Mouse (Mus musculus) monocyte, adult 2 months (primary cell): Measurements from ENCODE around the gene Ush2a.

ENCODE experiments used
- DNase-seq, 2 experiments: peaks; one replicate each; pipeline ENCODE4 v3.0.0; 2022; ENCODE audit warnings: low spot score in 2 of 2, low read depth in 1 of 2

Ush2a gene

GRCm38 (mm10) chr1:188760515-188760914, 498.7 kb downstream of the Ush2a start:
- DNase-seq, result no peak

- no peak for DNase-seq
These were observed 500.6 kb downstream of the Ush2a start for GRCm38 (mm10) chr1:188762463-188762862.

GRCm38 (mm10) chr1:188763761-188764160, 501.9 kb downstream of the Ush2a start:
- DNase-seq, result no peak

- no peak for DNase-seq
These were observed 509.0 kb downstream of the Ush2a start for GRCm38 (mm10) chr1:188770828-188771227.

GRCm38 (mm10) chr1:188772516-188773229, 510.9 kb downstream of the Ush2a start:
- DNase-seq, result no peak

- no peak for DNase-seq
These were observed 511.8 kb downstream of the Ush2a start for GRCm38 (mm10) chr1:188773631-188774030.

GRCm38 (mm10) chr1:188777556-188778161, 515.8 kb downstream of the Ush2a start:
- DNase-seq, result no peak

GRCm38 (mm10) chr1:188785056-188785455, 523.2 kb downstream of the Ush2a start:
- no peak for DNase-seq

GRCm38 (mm10) chr1:188805069-188805468, 543.2 kb downstream of the Ush2a start:
- no peak for DNase-seq

GRCm38 (mm10) chr1:188805852-188806251, 544.0 kb downstream of the Ush2a start:
- DNase-seq, result no peak

GRCm38 (mm10) chr1:188810631-188811030, 548.8 kb downstream of the Ush2a start:
- DNase-seq, result no peak

GRCm38 (mm10) chr1:188815072-188815471, 553.2 kb downstream of the Ush2a start:
- no peak for DNase-seq

GRCm38 (mm10) chr1:188824195-188824594, 562.4 kb downstream of the Ush2a start:
- no peak for DNase-seq

GRCm38 (mm10) chr1:188824878-188825532, 563.2 kb downstream of the Ush2a start:
- DNase-seq, result no peak

GRCm38 (mm10) chr1:188830527-188831407, 568.9 kb downstream of the Ush2a start:
- DNase-seq, result no peak

- no peak for DNase-seq
These were observed 572.1 kb downstream of the Ush2a start for GRCm38 (mm10) chr1:188833906-188834305.

- DNase-seq, result no peak
These were observed 572.9 kb downstream of the Ush2a start for GRCm38 (mm10) chr1:188834770-188835169.

GRCm38 (mm10) chr1:188837613-188838295, 575.9 kb downstream of the Ush2a start:
- no peak for DNase-seq

- DNase-seq, result no peak
These were observed 585.4 kb downstream of the Ush2a start for GRCm38 (mm10) chr1:188847242-188847641.

- DNase-seq, result no peak
These were observed 591.0 kb downstream of the Ush2a start for GRCm38 (mm10) chr1:188852776-188853175.

GRCm38 (mm10) chr1:188854240-188854639, 592.4 kb downstream of the Ush2a start:
- no peak for DNase-seq
